In genomic region chrX:48456956-48457355, GRCm38 (mm10) we compare ENCODE assay signal across 24 mouse cellular contexts. TPM values are rescaled to one million over a fixed set of nuclear protein-coding genes. Genes with fewer than 3 reads are reported as not detected.
DNase-seq lines count a peak whose midpoint lies in the region; ATAC-seq and TF ChIP-seq lines count a peak whose summit lies in the region.
"Had no signal": no experiment of that assay in that cellular context is flagged by ENCODE, and none has a peak within 500 bp of the region (broad histone marks: within the 10 kb centered on the region; RNA-seq: fewer than 3 reads in every experiment).

No protein-coding gene starts in this region.

- TF ChIP-seq CTCF in heart, postnatal 0 days (IDR thresholded peaks at IDR 0.05; ENCODE audit: low read depth): no peak

- H3K9me3 ChIP-seq in heart, postnatal 0 days (replicated peaks; ENCODE audit: control insufficient read depth, low read length): no peaks in the 10 kb centered on the region; the same call in 1 of the 2 replicates
- H3K9me3 ChIP-seq: embryonic facial prominence, embryonic 12.5 days; embryonic facial prominence, embryonic 15.5 days; forebrain, embryonic 12.5 days; forebrain, embryonic 15.5 days; heart, embryonic 13.5 days; hindbrain, embryonic 15.5 days had no signal

- H3K4me1 ChIP-seq in heart, postnatal 0 days (ENCODE audit: control insufficient read depth, insufficient read depth): peaks cover under 1% of the 10 kb centered on the region; the same call in 1 of the 2 replicates
- H3K4me1 ChIP-seq: embryonic facial prominence, embryonic 12.5 days; forebrain, embryonic 12.5 days; hindbrain, embryonic 12.5 days; hindbrain, embryonic 15.5 days had no signal

- no peak overlapping the region for H3K9ac ChIP-seq in heart, postnatal 0 days (replicated peaks; ENCODE audit: low read depth, low read length)
- H3K9ac ChIP-seq: embryonic facial prominence, embryonic 12.5 days; embryonic facial prominence, embryonic 15.5 days; forebrain, embryonic 12.5 days; forebrain, embryonic 15.5 days; heart, embryonic 13.5 days; hindbrain, embryonic 12.5 days; hindbrain, embryonic 15.5 days had no signal

- WGBS in heart, postnatal 0 days: 50% methylated on average over 6 of the region's 6 CpGs

- no peak for TF ChIP-seq EP300 in heart, postnatal 0 days (IDR thresholded peaks at IDR 0.05; ENCODE audit: low read depth)

- H3K27ac ChIP-seq in heart, postnatal 0 days (ENCODE audit: low read depth): peak overlapping the region; percentile 32
- H3K27ac ChIP-seq: embryonic facial prominence, embryonic 12.5 days; embryonic facial prominence, embryonic 15.5 days; forebrain, embryonic 12.5 days; forebrain, embryonic 15.5 days; heart, adult 2 months; heart, embryonic 13.5 days; hindbrain, embryonic 12.5 days; hindbrain, embryonic 15.5 days had no signal

- no peak overlapping the region for H3K4me3 ChIP-seq in heart, postnatal 0 days (ENCODE audit: low read depth, low read length)
- H3K4me3 ChIP-seq: embryonic facial prominence, embryonic 12.5 days; embryonic facial prominence, embryonic 15.5 days; erythroblast, embryonic 14.5 days; forebrain, embryonic 12.5 days; forebrain, embryonic 15.5 days; heart, adult 2 months; heart, embryonic 13.5 days; hindbrain, embryonic 12.5 days; hindbrain, embryonic 15.5 days had no signal

- intact Hi-C loops in heart, postnatal 14 days (cut with DNase I): no loop called here

- no peak overlapping the region for H3K4me2 ChIP-seq in heart, postnatal 0 days (ENCODE audit: low read depth, low read length)
- H3K4me2 ChIP-seq: embryonic facial prominence, embryonic 12.5 days; embryonic facial prominence, embryonic 15.5 days; forebrain, embryonic 12.5 days; forebrain, embryonic 15.5 days; heart, embryonic 13.5 days; hindbrain, embryonic 12.5 days; hindbrain, embryonic 15.5 days had no signal

- no peak for ATAC-seq in heart, postnatal 0 days (ENCODE audit: insufficient read depth, low read depth)
- ATAC-seq: CD4-positive, CD25-positive, alpha-beta regulatory T cell, adult 4 months; forebrain, embryonic 15.5 days; intestine, postnatal 0 days had no signal

- no peaks in the 10 kb centered on the region for H3K27me3 ChIP-seq in heart, postnatal 0 days (ENCODE audit: control insufficient read depth, insufficient read depth, low read length)
- H3K27me3 ChIP-seq: embryonic facial prominence, embryonic 15.5 days had no signal

- DNase-seq in heart, adult 11 months: peak; percentile 81
- no peak for DNase-seq in heart, adult 9 months (ENCODE audit: low spot score in 2 of 2)
- no peak for DNase-seq in heart, postnatal 0 days (ENCODE audit: low spot score)
- no peak for DNase-seq in heart, postnatal 14 days
- DNase-seq in adipocyte (ENCODE audit: low spot score): peak; percentile 12
- DNase-seq in urinary bladder, postnatal 10 days (ENCODE audit: low spot score): no peak
- DNase-seq: adrenal gland, postnatal 10 days; adrenal gland, postnatal 36 days; cerebellum, adult 18-20 months; cerebellum, adult 9-10 months; cerebellum, postnatal 25 days; gastrocnemius, postnatal 25 days; heart, adult 2 months; kidney, adult 2 months had no signal

- no peaks in the 10 kb centered on the region for H3K36me3 ChIP-seq in heart, postnatal 0 days (replicated peaks; ENCODE audit: control insufficient read depth, insufficient read depth, low read length)
- H3K36me3 ChIP-seq: embryonic facial prominence, embryonic 12.5 days; embryonic facial prominence, embryonic 15.5 days; forebrain, embryonic 12.5 days; forebrain, embryonic 15.5 days; heart, embryonic 13.5 days; hindbrain, embryonic 12.5 days; hindbrain, embryonic 15.5 days had no signal

RNA-seq across cellular contexts. Expression of gene Elf4, which starts 6.0 kb away (rescaled TPM):
- total RNA-seq in heart, postnatal 0 days (2014; rRNA removed; ENCODE audit: low replicate concordance): 12.3 and 13.0 TPM in 2 replicates
- 4.1 and 4.6 TPM in 2 replicates for polyA plus RNA-seq in heart, postnatal 0 days (2015; fragmentation: Nextera tagmentation; extraction: Ambion mirVana)
- 10 to 100 TPM in 1 of 2 experiments, 1 to 10 TPM in 1; 8.4 to 12.3 TPM for total RNA-seq in heart, postnatal 14 days (2021)

RNA-seq across cellular contexts. Expression of gene Aifm1, which starts 56.4 kb away (rescaled TPM):
- total RNA-seq in heart, postnatal 0 days (2014; rRNA removed; ENCODE audit: low replicate concordance): 19.2 and 47.7 TPM in 2 replicates
- polyA plus RNA-seq in heart, postnatal 0 days (2015; fragmentation: Nextera tagmentation; extraction: Ambion mirVana): 120 and 127 TPM in 2 replicates
- total RNA-seq in heart, postnatal 14 days (2021): 100 to 1,000 TPM in 1 of 2 experiments, 10 to 100 TPM in 1; 91.4 to 105 TPM

Comparison
In these comparisons a context has a peak if more than half of its experiments do, and no peak if none do; other contexts are left out.
1. DNase-seq: peak in heart, adult 11 months (single experiment) and adipocyte (single experiment); none in heart, adult 9 months (0 of 2), heart, postnatal 0 days (single experiment), heart, postnatal 14 days (0 of 2) and urinary bladder, postnatal 10 days (single experiment).